ENCODE assay signal across 23 mouse cellular contexts in genomic region chr4:59399343-59399742, GRCm38 (mm10). TPM values are rescaled to one million over a fixed set of nuclear protein-coding genes. Genes with fewer than 3 reads are reported as not detected.
DNase-seq lines count a peak whose midpoint lies in the region; ATAC-seq and TF ChIP-seq lines count a peak whose summit lies in the region.
"Had no signal": no experiment of that assay in that cellular context is flagged by ENCODE, and none has a peak within 500 bp of the region (broad histone marks: within the 10 kb centered on the region; RNA-seq: fewer than 3 reads in every experiment).

No protein-coding gene starts in this region.

- no peaks in the 10 kb centered on the region for H3K27me3 ChIP-seq in lung, embryonic 14.5 days (ENCODE audit: insufficient read depth, low read length)
- H3K27me3 ChIP-seq: embryonic facial prominence, embryonic 15.5 days; heart, embryonic 15.5 days; midbrain, embryonic 15.5 days; neural tube, embryonic 15.5 days; stomach, embryonic 15.5 days had no signal

- 43% methylated on average over 4 of the region's 4 CpGs for WGBS in lung, embryonic 14.5 days

- 0 out of 2 replicates have a peak, but pooled peaks have one; percentile 21 for ATAC-seq in lung, embryonic 14.5 days (ENCODE audit: insufficient read depth)
- ATAC-seq: hindbrain, postnatal 0 days; intestine, postnatal 0 days; midbrain, embryonic 15.5 days had no signal

- H3K9ac ChIP-seq in lung, embryonic 14.5 days = no peak overlapping the region
- H3K9ac ChIP-seq: embryonic facial prominence, embryonic 15.5 days; heart, embryonic 15.5 days; midbrain, embryonic 15.5 days; neural tube, embryonic 15.5 days; stomach, embryonic 15.5 days had no signal

- H3K4me2 ChIP-seq in lung, embryonic 14.5 days = no peak overlapping the region
- H3K4me2 ChIP-seq: embryonic facial prominence, embryonic 15.5 days; heart, embryonic 15.5 days; midbrain, embryonic 15.5 days; neural tube, embryonic 15.5 days; stomach, embryonic 15.5 days had no signal

- H3K36me3 ChIP-seq in lung, embryonic 14.5 days (ENCODE audit: insufficient read depth) = no peaks in the 10 kb centered on the region
- H3K36me3 ChIP-seq: embryonic facial prominence, embryonic 15.5 days; heart, embryonic 15.5 days; hindbrain, embryonic 10.5 days; midbrain, embryonic 15.5 days; neural tube, embryonic 15.5 days; stomach, embryonic 15.5 days had no signal

- H3K9me3 ChIP-seq in lung, embryonic 14.5 days (ENCODE audit: low read depth, low read length) = no peaks in the 10 kb centered on the region
- H3K9me3 ChIP-seq: embryonic facial prominence, embryonic 15.5 days; heart, embryonic 15.5 days; hindbrain, embryonic 10.5 days; midbrain, embryonic 15.5 days; neural tube, embryonic 15.5 days; stomach, embryonic 15.5 days had no signal

- H3K4me3 ChIP-seq in lung, embryonic 14.5 days (ENCODE audit: low read depth, low read length) = no peak overlapping the region
- H3K4me3 ChIP-seq: embryonic facial prominence, embryonic 15.5 days; heart, embryonic 15.5 days; hindbrain, embryonic 10.5 days; midbrain, embryonic 15.5 days; neural tube, embryonic 15.5 days; stomach, embryonic 15.5 days had no signal

- H3K4me1 ChIP-seq in lung, embryonic 14.5 days (ENCODE audit: insufficient read depth) = no peaks in the 10 kb centered on the region
- H3K4me1 ChIP-seq: midbrain, embryonic 15.5 days had no signal

- no peak for TF ChIP-seq CTCF in lung, embryonic 14.5 days (IDR thresholded peaks at IDR 0.05; ENCODE audit: low read depth)

- 0 out of 2 replicates have a peak overlapping the region, but pooled peaks have one; percentile 22 for H3K27ac ChIP-seq in lung, embryonic 14.5 days (ENCODE audit: low read depth)
- H3K27ac ChIP-seq: embryonic facial prominence, embryonic 15.5 days; heart, embryonic 15.5 days; hindbrain, embryonic 10.5 days; hindbrain, postnatal 0 days; midbrain, embryonic 15.5 days; neural tube, embryonic 15.5 days; stomach, embryonic 15.5 days had no signal

- DNase-seq in adrenal gland, postnatal 14 days = peak; percentile 18
- no peak for DNase-seq in adrenal gland, adult 18-20 months (ENCODE audit: low spot score in 2 of 2)
- DNase-seq in lung, embryonic 14.5 days = peak; percentile 33
- no peak for DNase-seq in lung, postnatal 14 days
- DNase-seq in adipocyte (ENCODE audit: low spot score) = peak; percentile 26
- peak; percentile 27 for DNase-seq in lung, postnatal 36 days
- no peak for DNase-seq in left cerebral cortex, adult 9 months (ENCODE audit: low spot score in 2 of 2)
- DNase-seq in heart, adult 9 months (ENCODE audit: low spot score in 2 of 2) = no peak
- DNase-seq: adrenal gland, postnatal 25 days; B cell, adult 2 months; cerebellum, adult 11-12 months; cerebellum, postnatal 36 days; heart, adult 18-20 months; left cerebral cortex, postnatal 4 days; liver had no signal

RNA-seq across cellular contexts. Expression of gene Susd1, which starts 39.1 kb away (rescaled TPM):
- 5.1 and 5.4 TPM in 2 replicates for total RNA-seq in adrenal gland, postnatal 14 days (2021)
- total RNA-seq in adrenal gland, adult 18-20 months (2021) = 1 to 10 TPM; 3.8 to 4.7 TPM
- 5.1 and 5.6 TPM in 2 replicates for polyA plus RNA-seq in lung, embryonic 14.5 days (2014; fragmentation: Nextera tagmentation; extraction: Ambion mirVana)

Comparison
In these comparisons a context has a peak if more than half of its experiments do, and no peak if none do; other contexts are left out.
1. DNase-seq: peak in adrenal gland, postnatal 14 days (single experiment), lung, embryonic 14.5 days (single experiment), adipocyte (single experiment) and lung, postnatal 36 days (single experiment); none in adrenal gland, adult 18-20 months (0 of 2), lung, postnatal 14 days (single experiment), left cerebral cortex, adult 9 months (0 of 2) and heart, adult 9 months (0 of 2).